Mouse (Mus musculus) left cerebral cortex, adult 18-20 months (tissue): ENCODE measurements around the gene Olfr1014. TPM values are rescaled to one million over a fixed set of nuclear protein-coding genes. Genes with fewer than 3 reads are reported as not detected.

ENCODE experiments used
- DNase-seq, 2 experiments: peaks; one replicate each; pipeline ENCODE4 v3.0.0; 2021 to 2022; ENCODE audit warnings: low spot score in 2 of 2, mixed read lengths in 1 of 2
- long read RNA-seq, 2 experiments: library from polyadenylated mRNA; stranded (forward); transcript quantifications; one replicate each; pipeline ENCODE4 v2.0.0; 2021
- total RNA-seq, 2 experiments: library from RNA; stranded (reverse); gene quantifications; 2 replicates each; pipeline ENCODE4 v1.2.3; 2021

The Olfr1014 gene
- total RNA-seq: not detected
- long read RNA-seq, experiment 1: 0 reads
- long read RNA-seq, experiment 2: 0 reads

DNA sequence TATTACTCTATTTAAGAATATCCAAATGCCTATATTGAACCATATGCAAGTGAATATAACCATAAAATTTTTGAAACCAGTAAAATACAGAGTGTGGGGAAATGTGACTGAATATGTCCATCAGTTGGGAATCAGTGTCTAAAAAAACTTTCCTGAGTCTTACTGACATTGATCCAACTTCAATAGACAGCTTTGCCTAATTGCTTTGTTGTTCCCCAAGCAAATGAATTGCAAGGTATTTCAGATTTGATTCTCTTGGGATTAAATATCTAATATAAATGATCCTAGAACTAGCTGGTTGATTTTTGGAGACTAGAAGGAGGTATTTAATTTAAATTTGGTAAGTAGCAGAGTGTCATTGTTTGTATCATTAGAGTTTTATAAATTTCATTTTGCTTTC lies at the start of gene Olfr1014:
Gene Olfr1014, plus strand, starts transcription at position 301 of the 400 bp plus-strand sequence.
- no peak for DNase-seq

DNA sequence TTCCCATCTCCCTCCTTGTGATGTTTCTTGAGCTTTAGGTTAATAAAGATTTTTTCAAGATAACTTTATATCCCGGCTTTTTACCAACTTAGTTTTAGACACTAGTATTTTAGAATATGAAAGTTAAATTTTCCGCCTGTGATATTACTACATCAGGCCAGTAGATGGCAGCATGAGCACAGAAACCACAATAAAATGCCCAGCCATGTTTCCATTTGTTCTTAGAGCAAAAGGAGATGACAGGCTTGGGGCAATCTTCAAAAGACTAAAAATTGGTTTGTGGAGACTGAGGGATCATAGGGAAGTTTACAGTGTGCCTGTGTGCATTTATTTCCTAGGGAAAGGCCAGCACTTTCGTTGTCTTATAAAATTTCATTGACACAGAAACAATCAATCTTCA lies 46.7 kb upstream of the Olfr1014 start:
- peak; percentile 18 to 20 for DNase-seq

DNA sequence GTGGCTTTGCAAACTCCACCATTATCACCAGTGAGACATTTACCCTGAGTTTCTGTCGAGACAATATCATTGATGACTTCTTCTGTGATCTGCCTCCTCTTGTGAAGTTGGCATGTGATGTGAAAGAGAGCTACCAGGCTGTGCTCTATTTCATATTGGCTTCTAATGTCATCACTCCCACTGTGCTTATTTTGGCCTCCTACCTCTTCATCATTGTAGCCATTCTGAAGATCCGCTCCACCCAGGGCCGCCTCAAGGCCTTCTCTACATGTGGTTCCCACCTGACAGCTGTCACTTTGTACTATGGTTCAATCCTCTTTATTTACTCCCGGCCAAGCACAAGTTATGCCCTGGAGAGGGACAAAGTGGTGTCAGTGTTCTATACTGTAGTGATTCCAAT lies 18.7 kb upstream of the Olfr1014 start:
- DNase-seq: no peak

- DNase-seq: no peak
Observed at GRCm38 (mm10) chr2:85762666-85763065, 9.8 kb upstream of the Olfr1014 start, which contains the start of gene Olfr1012. TSS of gene Olfr1012 (minus strand) at chr2:85762766.

DNA sequence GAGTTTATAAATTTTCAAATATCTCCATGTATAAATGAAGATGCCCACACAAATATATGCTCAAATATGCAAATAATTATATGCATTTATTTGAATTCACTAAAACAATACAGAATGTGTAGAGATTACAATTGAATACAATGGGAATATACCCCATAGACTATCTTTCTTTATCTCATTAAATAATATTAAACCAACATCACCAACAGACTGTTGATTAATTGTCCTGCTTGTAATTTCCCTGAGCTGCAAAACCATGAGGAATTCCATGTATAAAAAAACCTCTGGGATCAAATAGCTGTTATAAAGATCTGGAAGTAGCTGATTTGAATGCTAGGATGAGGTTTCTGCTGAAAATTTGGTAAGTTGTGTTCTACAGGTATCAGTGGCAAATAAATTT lies 5.7 kb upstream of the Olfr1014 start, which contains the start of gene Olfr1013:
Gene Olfr1013, plus strand, starts transcription at position 301 of the 400 bp plus-strand sequence.
- no peak for DNase-seq

DNA sequence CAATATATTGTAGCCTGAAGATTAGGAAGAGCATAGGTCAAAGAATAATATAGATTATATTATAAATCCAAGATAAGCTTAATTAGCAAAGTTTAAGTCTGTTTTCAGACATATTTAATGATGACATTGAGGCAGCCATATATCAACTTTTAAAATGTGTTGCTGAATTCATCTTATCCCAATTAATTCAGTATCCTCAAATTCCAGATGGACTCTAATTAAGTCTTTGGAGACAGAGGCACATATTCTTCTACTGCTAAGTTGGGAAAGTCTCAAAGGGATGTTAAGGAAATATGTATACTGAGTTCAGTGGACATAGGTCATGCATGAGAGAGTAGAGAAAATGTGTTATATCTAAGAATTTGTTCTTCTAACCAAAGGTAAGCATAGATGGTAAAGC lies 9.2 kb downstream of the Olfr1014 start, which contains the start of gene Olfr1015:
Gene Olfr1015, plus strand, starts transcription at position 301 of the 400 bp plus-strand sequence.
- DNase-seq: no peak

- DNase-seq: no peak
Observed at GRCm38 (mm10) chr2:85792331-85792730, 19.8 kb downstream of the Olfr1014 start.

DNA sequence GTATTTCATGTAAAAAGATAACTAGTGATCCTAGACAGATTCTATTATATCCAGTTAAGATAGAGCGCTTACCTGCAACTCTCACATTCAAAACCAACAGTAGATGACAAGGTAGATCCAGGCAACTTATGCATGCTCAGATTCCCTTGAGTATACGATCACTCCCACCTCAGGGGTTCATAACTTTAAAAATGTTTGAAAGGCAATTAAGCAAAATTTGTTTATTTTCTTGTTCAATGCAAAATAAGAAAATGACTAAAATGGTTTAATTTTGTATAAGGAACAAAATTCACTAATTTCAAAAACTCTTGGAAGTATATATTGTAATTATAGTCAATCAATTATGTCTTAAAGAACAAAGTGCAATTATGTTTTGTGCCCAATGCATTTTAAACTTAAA lies 29.9 kb downstream of the Olfr1014 start, which contains the start of gene Olfr1016:
Gene Olfr1016, minus strand, starts transcription at position 101 of the 400 bp plus-strand sequence.
- DNase-seq: no peak

DNA sequence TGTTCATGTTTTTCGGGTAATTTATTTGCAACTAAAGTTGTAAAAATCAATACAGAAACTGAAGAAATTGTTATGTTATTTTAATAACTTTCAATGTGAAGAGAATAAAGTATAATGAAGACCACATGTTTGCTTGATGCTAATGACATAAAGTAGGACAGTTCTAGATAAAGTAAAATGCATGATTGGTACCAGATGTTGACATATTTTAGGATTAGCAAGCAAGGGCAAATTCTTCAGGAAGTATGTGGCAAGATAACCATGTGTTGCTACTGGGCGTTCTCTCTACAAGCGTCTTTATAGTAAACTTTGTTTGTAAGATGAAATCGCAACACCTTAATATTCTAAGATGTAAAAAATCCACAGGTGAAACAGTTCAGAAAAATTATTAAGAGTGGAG lies 32.0 kb downstream of the Olfr1014 start:
- no peak for DNase-seq

DNA sequence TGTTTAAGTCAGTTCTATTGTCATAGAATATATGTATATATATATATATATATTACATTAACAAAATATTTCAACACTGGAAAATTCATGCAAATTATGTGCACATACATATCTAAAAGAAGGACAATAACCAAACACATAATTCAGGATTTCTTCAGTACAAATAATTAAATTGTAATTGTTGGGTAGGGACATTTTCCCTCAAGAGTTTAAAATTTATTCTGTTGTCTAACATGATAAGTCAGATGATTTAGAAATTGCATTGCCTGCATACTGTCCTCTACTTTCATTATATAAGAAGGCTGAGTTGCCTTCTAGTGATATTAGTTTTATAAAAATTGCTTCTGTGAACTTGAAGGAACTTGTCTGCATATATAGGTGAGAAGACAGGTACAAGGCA lies 45.7 kb downstream of the Olfr1014 start, which contains the start of gene Olfr1018:
Gene Olfr1018, plus strand, starts transcription at position 301 of the 400 bp plus-strand sequence.
- no peak for DNase-seq

Other genes with a start within 250 kb of the Olfr1014 start
- not detected for gene Olfr996, start 193.5 kb upstream of the Olfr1014 start, total RNA-seq
- gene Olfr998, start 183.8 kb upstream of the Olfr1014 start, total RNA-seq: not detected
- not detected for gene Olfr1000, start 160.8 kb upstream of the Olfr1014 start, total RNA-seq
- gene Olfr1002, start 122.0 kb upstream of the Olfr1014 start, total RNA-seq: not detected
- not detected for gene Olfr154, start 108.3 kb upstream of the Olfr1014 start, total RNA-seq
- gene Olfr1006, start 93.9 kb upstream of the Olfr1014 start, total RNA-seq: not detected
- not detected for gene Olfr1008, start 83.3 kb upstream of the Olfr1014 start, total RNA-seq
- not detected for gene Olfr1009, start 57.3 kb upstream of the Olfr1014 start, total RNA-seq
- not detected for gene Olfr1012, start 9.9 kb upstream of the Olfr1014 start, total RNA-seq
- not detected for gene Olfr1013, start 5.6 kb upstream of the Olfr1014 start, total RNA-seq
- gene Olfr1015, start 9.3 kb downstream of the Olfr1014 start, total RNA-seq: not detected
- gene Olfr1016, start 29.8 kb downstream of the Olfr1014 start, total RNA-seq: not detected
- not detected for gene Olfr1018, start 45.8 kb downstream of the Olfr1014 start, total RNA-seq
- not detected for gene Olfr1019, start 72.8 kb downstream of the Olfr1014 start, total RNA-seq
- not detected for gene Olfr1020, start 74.3 kb downstream of the Olfr1014 start, total RNA-seq
- not detected for gene Olfr1022, start 95.9 kb downstream of the Olfr1014 start, total RNA-seq
- gene Olfr1023, start 112.9 kb downstream of the Olfr1014 start, total RNA-seq: not detected
- not detected for gene Olfr1024, start 132.3 kb downstream of the Olfr1014 start, total RNA-seq
- gene Olfr1025-ps1, start 142.5 kb downstream of the Olfr1014 start, total RNA-seq: not detected
- gene Olfr1026, start 148.8 kb downstream of the Olfr1014 start, total RNA-seq: not detected
- gene Olfr1028, start 177.7 kb downstream of the Olfr1014 start, total RNA-seq: not detected
- gene Olfr1029, start 201.2 kb downstream of the Olfr1014 start, total RNA-seq: not detected
- not detected for gene Olfr1030, start 206.6 kb downstream of the Olfr1014 start, total RNA-seq
- not detected for gene Olfr1031, start 217.6 kb downstream of the Olfr1014 start, total RNA-seq
- not detected for gene Olfr1032, start 232.8 kb downstream of the Olfr1014 start, total RNA-seq
- gene Olfr1033, start 247.9 kb downstream of the Olfr1014 start, total RNA-seq: not detected